Mouse (Mus musculus) G1E (cell line): Measurements from ENCODE around the gene Lrrc2. TPM values are rescaled to one million over a fixed set of nuclear protein-coding genes. Genes with fewer than 3 reads are reported as not detected.

Source experiments
- ATAC-seq: 2 replicates; pipeline ENCODE4 v1.8.0; 2016; ENCODE audit warnings: mild to moderate bottlenecking; ENCODE audit not compliant: insufficient number of reproducible peaks, poor library complexity, low FRiP score, severe bottlenecking; ENCODE audit errors: extremely low read depth
- DNase-seq: peaks from one replicate; pipeline ENCODE4 v3.0.0; 2012; ENCODE audit warnings: low spot score
- H3K27me3 ChIP-seq: 2 replicates; pipeline ENCODE4 v1.6.1; 2012; ENCODE audit warnings: mild to moderate bottlenecking, low read length, inconsistent platforms; ENCODE audit not compliant: insufficient read depth
- H3K36me3 ChIP-seq: replicated peaks from 2 replicates; pipeline ENCODE3; 2012; ENCODE audit warnings: mild to moderate bottlenecking, inconsistent platforms
- H3K4me1 ChIP-seq: 2 replicates; pipeline ENCODE4 v1.6.1; 2012; ENCODE audit warnings: low read depth, low read length, inconsistent platforms, mixed read lengths; ENCODE audit not compliant: insufficient read depth
- H3K4me3 ChIP-seq: 2 replicates; pipeline ENCODE4 v1.5.1; 2012; ENCODE audit warnings: low read depth, mild to moderate bottlenecking, inconsistent platforms, low read length, moderate library complexity, mixed read lengths
- H3K9me3 ChIP-seq: replicated peaks from 2 replicates; pipeline ENCODE4 v1.6.1; 2012; ENCODE audit warnings: inconsistent platforms
- CTCF ChIP-seq: IDR thresholded peaks from 2 replicates; pipeline ENCODE4 v1.5.1; 2012; ENCODE audit warnings: low read depth, low read length, inconsistent platforms, mixed read lengths
- GATA1 ChIP-seq: IDR thresholded peaks from 2 replicates; pipeline ENCODE4 v1.6.1; 2012; ENCODE audit warnings: borderline replicate concordance, low read length, inconsistent platforms, mixed read lengths
- GATA2 ChIP-seq: IDR thresholded peaks from 2 replicates; pipeline ENCODE4 v1.6.1; 2012; ENCODE audit warnings: low read depth, low read length, inconsistent platforms, borderline replicate concordance
- POLR2AphosphoS5 ChIP-seq: IDR thresholded peaks from 2 replicates; pipeline ENCODE4 v1.6.1; 2012; ENCODE audit warnings: low read depth, low read length, inconsistent platforms; ENCODE audit not compliant: insufficient replicate concordance
- TAL1 ChIP-seq: conservative IDR thresholded peaks from 2 replicates; pipeline ENCODE4 v1.6.1; 2012; ENCODE audit warnings: low read depth, low read length, inconsistent platforms, mixed read lengths
- polyA plus RNA-seq: library from polyadenylated mRNA; stranded (reverse); fragments of >175 nt; gene quantifications from 2 replicates; pipeline ENCODE4 v1.2.3, GENCODE M21; 2012
- total RNA-seq, 2 experiments: library from RNA; stranded (forward) in 1 of 2; stranded (reverse) in 1 of 2; fragments of 200-1000 nt in 1 of 2; fragments of >200 nt in 1 of 2; fragmentation: Nextera tagmentation in 1 of 2; gene quantifications; 2 replicates each; pipeline ENCODE4 v1.2.3; 2014 to 2017

The Lrrc2 gene
- total and polyA plus RNA-seq, 3 experiments, result 0.16 TPM; not detected in 2

DNA sequence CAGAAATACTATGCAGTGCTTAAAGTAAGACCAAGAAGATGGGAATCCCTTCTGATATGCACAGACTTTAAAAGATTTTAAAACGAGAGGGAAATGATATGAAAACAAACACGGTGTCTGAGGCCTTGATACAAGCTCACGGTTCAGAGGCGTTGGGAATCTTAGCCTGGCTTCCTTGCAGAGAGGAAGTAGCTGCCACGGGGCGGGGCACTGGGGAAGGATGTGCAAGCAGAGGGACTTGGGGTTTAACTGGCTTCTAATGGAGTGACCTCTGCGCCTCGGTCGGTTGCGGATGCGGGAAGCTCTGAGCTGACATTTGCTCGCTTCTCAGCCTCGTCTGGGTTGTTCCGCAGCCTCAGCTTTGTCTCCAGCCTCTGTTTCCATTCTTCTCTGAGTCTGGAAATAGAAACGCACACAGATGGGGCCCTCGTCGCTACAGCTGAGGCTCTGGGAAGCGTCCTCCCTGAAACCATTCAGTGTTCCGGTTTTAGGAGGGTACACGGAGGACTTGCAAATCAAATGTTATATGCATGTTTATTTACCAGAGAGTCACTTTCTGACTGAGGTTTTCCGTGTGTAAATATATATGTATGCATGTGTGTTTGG lies 36.6 kb upstream of the Lrrc2 start:
- DNase-seq (no peak), ATAC-seq (no peak)
- TF ChIP-seq TAL1, result no peak
- no peak for TF ChIP-seq POLR2AphosphoS5
- TF ChIP-seq GATA2, result no peak
- no peak for TF ChIP-seq GATA1
- no peak for TF ChIP-seq CTCF
- H3K4me3 ChIP-seq, result no peak overlapping the region
- no peaks in the 10 kb centered on the region for H3K36me3 ChIP-seq
- H3K27me3 ChIP-seq, result 0 out of 2 replicates have a peak, but pooled peaks cover 5% of the 10 kb centered on the region
- H3K9me3 ChIP-seq, result no peaks in the 10 kb centered on the region
- H3K4me1 ChIP-seq, result no peaks in the 10 kb centered on the region

DNA sequence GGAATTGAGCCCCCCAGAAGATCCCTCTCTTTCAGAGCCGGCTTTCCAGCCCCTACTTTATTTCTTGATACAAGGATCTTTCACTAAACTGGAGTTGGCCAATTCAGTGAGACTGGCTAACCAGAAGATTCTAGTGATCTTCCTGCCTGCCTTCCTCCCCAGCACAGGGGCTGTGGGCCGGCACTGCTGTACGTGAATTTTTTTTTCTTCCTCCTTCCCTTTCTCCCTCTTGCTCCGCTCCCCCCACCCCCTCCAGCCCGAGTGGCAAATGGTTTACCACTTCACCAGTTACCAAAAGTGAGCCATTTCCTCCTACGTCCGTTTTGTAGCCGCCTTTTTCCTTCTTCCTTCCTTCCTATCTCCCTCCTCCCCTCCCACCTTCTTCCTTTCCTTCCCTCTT lies 35.9 kb upstream of the Lrrc2 start:
- no peaks in the 10 kb centered on the region for H3K36me3 ChIP-seq
- no peak for ATAC-seq
- TF ChIP-seq TAL1, result no peak
- TF ChIP-seq GATA2, result no peak
- TF ChIP-seq GATA1, result no peak
- TF ChIP-seq POLR2AphosphoS5, result no peak
- no peak for TF ChIP-seq CTCF

DNA sequence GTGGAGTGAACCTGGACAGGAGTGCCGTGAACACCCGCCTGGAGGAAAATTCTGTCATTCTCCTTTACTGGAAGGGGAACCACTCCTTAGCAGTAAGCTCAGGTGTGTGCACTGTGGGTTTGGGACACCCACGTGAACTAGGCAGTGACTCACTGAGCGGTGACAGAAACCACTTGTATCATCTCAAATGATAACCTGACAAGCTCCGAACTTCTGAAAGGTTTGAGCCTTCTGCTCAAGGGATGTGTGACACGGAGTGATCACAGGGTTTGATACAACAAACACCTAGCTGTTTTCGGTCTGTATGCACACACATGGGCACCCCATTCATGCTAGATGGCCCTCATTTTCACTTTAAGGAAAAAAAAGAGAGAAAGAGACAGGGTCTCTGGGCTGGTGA lies 34.6 kb upstream of the Lrrc2 start, which contains the start of gene Fam240a:
TSS of gene Fam240a (minus strand) at position 76 of the 400 bp plus-strand sequence.
- Histone ChIP-seq H3K4me1 (no peaks in the 10 kb centered on the region), H3K4me3 (no peak within 1 kb of the TSS), H3K27me3 (0 out of 2 replicates have a peak, but pooled peaks cover 7% of the 10 kb centered on the region), H3K9me3 (no peaks in the 10 kb centered on the region), H3K36me3 (no peaks in the 10 kb centered on the region)
- DNase-seq (no peak), ATAC-seq (no peak)
- TF ChIP-seq CTCF, result no peak

More for the DNA sequence above, 35.9 kb upstream of the Lrrc2 start:
- H3K4me1 ChIP-seq, result no peaks in the 10 kb centered on the region
- DNase-seq, result no peak
- H3K27me3 ChIP-seq, result 0 out of 2 replicates have a peak, but pooled peaks cover 7% of the 10 kb centered on the region
- H3K9me3 ChIP-seq, result no peaks in the 10 kb centered on the region
- no peak overlapping the region for H3K4me3 ChIP-seq

DNA sequence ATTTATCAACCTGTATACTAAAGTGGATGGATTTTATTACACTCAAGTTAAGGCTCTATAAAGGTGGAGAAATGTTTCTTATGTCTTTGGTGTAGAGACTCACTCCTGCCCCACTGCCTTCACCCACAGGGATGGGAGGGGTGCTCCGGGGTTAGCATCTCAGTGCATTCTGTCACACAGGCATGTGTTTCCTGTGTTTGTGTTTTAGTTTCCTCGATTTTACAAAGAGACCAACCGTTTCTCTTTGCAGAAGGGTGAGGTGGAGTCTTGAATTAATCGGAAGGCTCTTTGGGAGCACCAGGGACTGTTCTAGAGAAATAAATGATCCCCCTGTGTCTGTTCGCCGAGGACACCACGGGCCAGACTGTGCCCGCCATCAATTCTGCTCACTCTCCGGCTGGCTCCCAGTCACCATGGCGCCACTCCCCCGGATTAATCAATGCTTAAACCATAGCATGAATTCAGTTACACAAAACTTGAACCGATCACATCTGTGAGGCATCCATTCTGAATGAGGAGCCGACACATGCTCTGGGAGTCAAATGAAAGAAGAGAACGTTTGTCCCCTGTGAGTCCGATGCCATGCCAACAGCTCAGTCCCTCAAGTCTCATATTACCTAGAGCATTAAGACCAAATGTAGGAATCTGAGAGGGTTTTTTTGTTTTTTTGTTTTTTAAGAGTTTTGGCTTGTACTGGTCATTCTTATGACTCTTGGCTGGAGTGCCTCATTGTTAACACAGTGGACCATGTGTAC lies 30.5 kb upstream of the Lrrc2 start:
- Histone ChIP-seq H3K27me3 (0 out of 2 replicates have a peak, but pooled peaks cover 4% of the 10 kb centered on the region), H3K9me3 (no peaks in the 10 kb centered on the region), H3K4me3 (no peak overlapping the region), H3K36me3 (no peaks in the 10 kb centered on the region), H3K4me1 (no peaks in the 10 kb centered on the region)
- ATAC-seq, result no peak
- TF ChIP-seq GATA2 (no peak), GATA1 (no peak), POLR2AphosphoS5 (no peak), CTCF (no peak), TAL1 (no peak)
- no peak for DNase-seq

DNA sequence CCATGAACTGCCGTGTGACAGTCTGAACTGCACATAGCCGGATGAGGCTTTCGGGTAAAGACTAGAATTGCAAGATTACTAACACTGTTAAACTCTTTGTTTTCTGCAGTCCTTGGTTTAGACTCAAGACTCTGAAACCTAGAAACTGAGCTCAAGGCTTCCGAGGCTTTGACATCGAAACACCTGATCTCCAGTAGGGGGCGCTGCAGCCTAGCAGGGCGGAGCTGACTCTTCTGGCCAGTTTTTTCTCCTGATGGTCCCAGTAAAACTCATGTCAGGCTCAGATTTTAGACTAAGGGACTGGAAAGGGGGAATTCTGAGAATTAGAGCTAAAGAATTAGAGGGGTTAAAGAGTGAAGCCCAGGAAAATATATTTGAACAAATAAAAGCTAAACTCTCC lies 28.6 kb upstream of the Lrrc2 start:
- H3K9me3 ChIP-seq, result no peaks in the 10 kb centered on the region
- DNase-seq (peak; percentile 39), ATAC-seq (no peak)
- H3K4me1 ChIP-seq, result no peaks in the 10 kb centered on the region
- no peak overlapping the region for H3K4me3 ChIP-seq
- TF ChIP-seq GATA1 (no peak), TAL1 (no peak), POLR2AphosphoS5 (no peak), CTCF (peak; percentile 54; the same call in 1 of the 2 replicates), GATA2 (no peak)
- peaks cover 8% of the 10 kb centered on the region; the same call in 1 of the 2 replicates for H3K27me3 ChIP-seq
- no peaks in the 10 kb centered on the region for H3K36me3 ChIP-seq

DNA sequence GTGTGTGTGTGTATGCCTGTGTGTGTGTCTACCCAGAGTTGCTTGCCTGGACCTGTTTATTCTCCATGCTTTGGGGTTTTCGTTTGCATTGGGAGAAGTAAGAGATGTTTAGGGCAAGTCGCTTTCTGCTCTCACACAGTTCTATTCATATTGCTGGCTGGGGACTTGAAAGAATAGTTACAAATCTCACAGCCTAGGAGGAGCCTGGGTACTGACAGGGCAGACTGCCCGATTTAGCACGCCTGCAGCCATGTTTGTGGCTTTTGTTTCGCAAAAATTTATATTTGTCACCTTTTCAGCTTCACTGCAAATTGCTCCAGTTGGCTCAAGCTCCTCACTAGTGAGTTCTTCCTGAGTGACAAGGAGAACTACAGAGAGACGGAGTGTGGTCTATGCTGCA lies 19.8 kb upstream of the Lrrc2 start:
- no peaks in the 10 kb centered on the region for H3K36me3 ChIP-seq
- no peak for DNase-seq

More for the DNA sequence above, 19.8 kb upstream of the Lrrc2 start:
- Histone ChIP-seq H3K27me3 (peaks cover 4% of the 10 kb centered on the region; the same call in 1 of the 2 replicates), H3K4me1 (no peaks in the 10 kb centered on the region), H3K4me3 (no peak overlapping the region), H3K9me3 (no peaks in the 10 kb centered on the region)
- no peak for TF ChIP-seq TAL1
- no peak for TF ChIP-seq GATA2
- TF ChIP-seq POLR2AphosphoS5, result no peak
- no peak for TF ChIP-seq CTCF
- TF ChIP-seq GATA1, result no peak
- no peak for ATAC-seq
